Comparison of ENCODE assay signal across 8 mouse cellular contexts in the genomic region with DNA sequence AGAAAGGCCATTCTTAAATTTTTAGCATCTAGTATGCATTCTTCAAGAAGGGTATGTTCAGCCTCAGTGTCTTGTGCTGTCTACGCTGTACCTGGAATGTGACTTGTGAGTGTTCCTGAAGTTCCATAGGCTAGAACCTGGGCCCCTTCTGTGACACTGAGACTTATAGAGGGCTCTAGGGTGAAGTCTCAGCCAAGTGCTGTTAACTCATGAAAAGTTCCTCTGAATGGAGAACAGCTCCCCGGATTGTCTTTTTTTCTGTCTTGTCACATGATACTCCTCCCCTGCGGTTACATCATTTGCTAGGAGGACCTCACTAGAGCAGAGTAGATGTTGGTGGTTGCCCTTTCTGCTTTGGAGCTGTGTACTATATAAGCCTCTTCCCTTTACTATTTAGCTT. TPM values are rescaled to one million over a fixed set of nuclear protein-coding genes. Genes with fewer than 3 reads are reported as not detected.
DNase-seq lines count a peak whose midpoint lies in the region; ATAC-seq and TF ChIP-seq lines count a peak whose summit lies in the region.

No protein-coding gene starts in this region.

- H3K36me3 ChIP-seq in forebrain, embryonic 12.5 days (replicated peaks): no peaks in the 10 kb centered on the region
- no peaks in the 10 kb centered on the region for H3K36me3 ChIP-seq in forebrain, embryonic 10.5 days (replicated peaks)
- H3K36me3 ChIP-seq in lung, postnatal 0 days (ENCODE audit: insufficient read depth, low read length): no peaks in the 10 kb centered on the region
- H3K36me3 ChIP-seq in neural tube, embryonic 13.5 days: no peaks in the 10 kb centered on the region
- H3K36me3 ChIP-seq in hindbrain, embryonic 16.5 days (ENCODE audit: control insufficient read depth, insufficient read depth, low read length): no peaks in the 10 kb centered on the region

- no peak for TF ChIP-seq CTCF in lung, postnatal 0 days (IDR thresholded peaks at IDR 0.05)

- no peaks in the 10 kb centered on the region for H3K9me3 ChIP-seq in forebrain, embryonic 12.5 days
- no peaks in the 10 kb centered on the region for H3K9me3 ChIP-seq in forebrain, embryonic 10.5 days
- no peaks in the 10 kb centered on the region for H3K9me3 ChIP-seq in lung, postnatal 0 days (ENCODE audit: low read length)
- no peaks in the 10 kb centered on the region for H3K9me3 ChIP-seq in neural tube, embryonic 13.5 days
- H3K9me3 ChIP-seq in hindbrain, embryonic 16.5 days (ENCODE audit: control insufficient read depth, low read length): no peaks in the 10 kb centered on the region

- H3K9ac ChIP-seq in forebrain, embryonic 12.5 days: no peak overlapping the region
- H3K9ac ChIP-seq in lung, postnatal 0 days (replicated peaks; ENCODE audit: low read depth): no peak overlapping the region
- H3K9ac ChIP-seq in neural tube, embryonic 13.5 days: no peak overlapping the region
- H3K9ac ChIP-seq in hindbrain, embryonic 16.5 days (ENCODE audit: low read depth, low read length): no peak overlapping the region

- 0 out of 2 replicates have a peak, but pooled peaks have one; percentile 31 for ATAC-seq in forebrain, embryonic 12.5 days (ENCODE audit: low FRiP score)
- no peak for ATAC-seq in lung, postnatal 0 days
- peak; percentile 61 for ATAC-seq in granulocyte monocyte progenitor cell, adult 5-6 weeks (replicated peaks; ENCODE audit: poor library complexity, severe bottlenecking)
- ATAC-seq in neural tube, embryonic 13.5 days (ENCODE audit: low read depth): no peak; the same call in 1 of the 2 replicates
- no peak for ATAC-seq in hindbrain, embryonic 16.5 days

- H3K4me2 ChIP-seq in forebrain, embryonic 12.5 days: no peak overlapping the region; the same call in 1 of the 2 replicates
- H3K4me2 ChIP-seq in lung, postnatal 0 days (replicated peaks; ENCODE audit: low read depth, low read length): peak overlapping the region; percentile 14; the same call in 1 of the 2 replicates
- H3K4me2 ChIP-seq in neural tube, embryonic 13.5 days: peak overlapping the region; percentile 7; the same call in 1 of the 2 replicates
- no peak overlapping the region for H3K4me2 ChIP-seq in hindbrain, embryonic 16.5 days (ENCODE audit: low read length)

- H3K27me3 ChIP-seq in forebrain, embryonic 12.5 days: peaks cover 85% of the 10 kb centered on the region
- H3K27me3 ChIP-seq in forebrain, embryonic 10.5 days (ENCODE audit: poor library complexity, severe bottlenecking): peaks cover 100% of the 10 kb centered on the region
- H3K27me3 ChIP-seq in lung, postnatal 0 days (replicated peaks; ENCODE audit: insufficient read depth, low read length): no peaks in the 10 kb centered on the region
- peaks cover 90% of the 10 kb centered on the region for H3K27me3 ChIP-seq in neural tube, embryonic 13.5 days
- H3K27me3 ChIP-seq in hindbrain, embryonic 16.5 days (replicated peaks; ENCODE audit: control insufficient read depth, insufficient read depth, low read length): peaks cover 43% of the 10 kb centered on the region

- H3K27ac ChIP-seq in forebrain, embryonic 12.5 days: no peak overlapping the region
- H3K27ac ChIP-seq in forebrain, embryonic 10.5 days: no peak overlapping the region
- H3K27ac ChIP-seq in lung, postnatal 0 days (ENCODE audit: low read length): peak overlapping the region; percentile 51
- H3K27ac ChIP-seq in neural tube, embryonic 13.5 days (replicated peaks): no peak overlapping the region
- H3K27ac ChIP-seq in hindbrain, embryonic 16.5 days (ENCODE audit: low read depth, low read length): no peak overlapping the region

- H3K4me3 ChIP-seq in forebrain, embryonic 12.5 days (replicated peaks): no peak overlapping the region
- H3K4me3 ChIP-seq in forebrain, embryonic 10.5 days: no peak overlapping the region
- H3K4me3 ChIP-seq in lung, postnatal 0 days (ENCODE audit: low read depth, low read length): no peak overlapping the region
- H3K4me3 ChIP-seq in neural tube, embryonic 13.5 days: no peak overlapping the region
- H3K4me3 ChIP-seq in hindbrain, embryonic 16.5 days (ENCODE audit: low read length): no peak overlapping the region

- peaks cover 29% of the 10 kb centered on the region for H3K4me1 ChIP-seq in forebrain, embryonic 12.5 days
- peaks cover 50% of the 10 kb centered on the region for H3K4me1 ChIP-seq in forebrain, embryonic 10.5 days
- H3K4me1 ChIP-seq in lung, postnatal 0 days (ENCODE audit: insufficient read depth, low read depth, low read length): peaks cover 25% of the 10 kb centered on the region
- H3K4me1 ChIP-seq in neural tube, embryonic 13.5 days (replicated peaks): peaks cover 41% of the 10 kb centered on the region
- peaks cover 22% of the 10 kb centered on the region for H3K4me1 ChIP-seq in hindbrain, embryonic 16.5 days (ENCODE audit: control insufficient read depth, insufficient read depth, low read depth, low read length)

- WGBS in forebrain, embryonic 12.5 days: 7% methylated on average over 3 of the region's 3 CpGs
- 7% methylated on average over 3 of the region's 3 CpGs for WGBS in forebrain, embryonic 10.5 days
- 15% methylated on average over 3 of the region's 3 CpGs for WGBS in lung, postnatal 0 days
- 10% methylated on average over 3 of the region's 3 CpGs for WGBS in neural tube, embryonic 13.5 days
- 8% methylated on average over 3 of the region's 3 CpGs for WGBS in hindbrain, embryonic 16.5 days

- TF ChIP-seq EP300 in lung, postnatal 0 days (IDR thresholded peaks at IDR 0.05): no peak

- DNase-seq in forebrain, embryonic 10.5 days (ENCODE audit: extremely low spot score, low spot score): no peak
- DNase-seq in lung, postnatal 0 days (ENCODE audit: low spot score): peak; percentile 60
- DNase-seq in lung, postnatal 14 days: no peak
- DNase-seq in frontal cortex, postnatal 14 days (ENCODE audit: low spot score in 2 of 2): no peak

RNA-seq across cellular contexts. Expression of gene Ets1, which starts 40.5 kb away (rescaled TPM):
- polyA plus RNA-seq in forebrain, embryonic 12.5 days (2016; fragmentation: Nextera tagmentation; extraction: Ambion mirVana): 21.1 and 22.1 TPM in 2 replicates
- 27.3 and 28.1 TPM in 2 replicates for polyA plus RNA-seq in forebrain, embryonic 10.5 days (2016; fragmentation: Nextera tagmentation; extraction: Ambion mirVana)
- 78.2 and 113 TPM in 2 replicates for polyA plus RNA-seq in lung, postnatal 0 days (2015; fragmentation: Nextera tagmentation; extraction: Ambion mirVana)
- 3.9 and 5.2 TPM in 2 replicates for total RNA-seq in granulocyte monocyte progenitor cell, adult 5-6 weeks (2014; fragmentation: Nextera tagmentation)
- 8.2 and 8.5 TPM in 2 replicates for total RNA-seq in granulocyte monocyte progenitor cell, adult 5-6 weeks (2017)
- polyA plus RNA-seq in neural tube, embryonic 13.5 days (2015; fragmentation: Nextera tagmentation; extraction: Ambion mirVana): 25.2 and 26.1 TPM in 2 replicates
- 15.6 and 22.5 TPM in 2 replicates for polyA plus RNA-seq in hindbrain, embryonic 16.5 days (2015; fragmentation: Nextera tagmentation; extraction: Ambion mirVana)

Comparison
In these comparisons a context has a peak if more than half of its experiments do, and no peak if none do; other contexts are left out.
1. ATAC-seq: peak in forebrain, embryonic 12.5 days (single experiment) and granulocyte monocyte progenitor cell, adult 5-6 weeks (single experiment); none in lung, postnatal 0 days (single experiment), neural tube, embryonic 13.5 days (single experiment) and hindbrain, embryonic 16.5 days (single experiment).
2. H3K4me2 ChIP-seq: peak in lung, postnatal 0 days (single experiment) and neural tube, embryonic 13.5 days (single experiment); none in forebrain, embryonic 12.5 days (single experiment) and hindbrain, embryonic 16.5 days (single experiment).